In genomic region chr5:58083056-58083455, GRCm38 (mm10) we compare ENCODE assay signal across 27 mouse cellular contexts.
DNase-seq lines count a peak whose midpoint lies in the region; ATAC-seq and TF ChIP-seq lines count a peak whose summit lies in the region.
"Had no signal": no experiment of that assay in that cellular context is flagged by ENCODE, and none has a peak within 500 bp of the region (broad histone marks: within the 10 kb centered on the region; RNA-seq: fewer than 3 reads in every experiment).

No protein-coding gene starts in this region.

- no peak for ATAC-seq in heart, embryonic 13.5 days (ENCODE audit: extremely low read depth, insufficient number of reproducible peaks, low FRiP score, low TSS enrichment)
- ATAC-seq in heart, embryonic 11.5 days (replicated peaks; ENCODE audit: insufficient number of reproducible peaks, low FRiP score, low TSS enrichment): no peak; the same call in 1 of the 2 replicates
- ATAC-seq in heart, embryonic 15.5 days (replicated peaks; ENCODE audit: insufficient number of reproducible peaks, insufficient read depth, low FRiP score, low read depth): peak; percentile 60
- peak; percentile 94 for ATAC-seq in heart, postnatal 0 days (ENCODE audit: insufficient read depth, low read depth)
- ATAC-seq: activated CD4-positive, CD25-positive, alpha-beta regulatory T cell, adult 4 months; forebrain, embryonic 15.5 days; intestine, postnatal 0 days had no signal

- TF ChIP-seq POLR2A in heart, adult 2 months (IDR thresholded peaks at IDR 0.05; ENCODE audit: insufficient read depth, low read depth, low read length): no peak

- no peak overlapping the region for H3K9ac ChIP-seq in heart, adult 2 months (ENCODE audit: low read depth, low read length)
- H3K9ac ChIP-seq in heart, embryonic 13.5 days: no peak overlapping the region
- no peak overlapping the region for H3K9ac ChIP-seq in heart, embryonic 11.5 days (ENCODE audit: low read depth, low read length)
- no peak overlapping the region for H3K9ac ChIP-seq in heart, embryonic 15.5 days
- no peak overlapping the region for H3K9ac ChIP-seq in heart, postnatal 0 days (replicated peaks; ENCODE audit: low read depth, low read length)
- H3K9ac ChIP-seq: embryonic facial prominence, embryonic 13.5 days; forebrain, embryonic 12.5 days; forebrain, embryonic 15.5 days; hindbrain, embryonic 12.5 days; hindbrain, embryonic 15.5 days had no signal

- peaks cover 3% of the 10 kb centered on the region; the same call in 1 of the 2 replicates for H3K36me3 ChIP-seq in heart, adult 2 months (ENCODE audit: control insufficient read depth, insufficient read depth, low read length)
- H3K36me3 ChIP-seq in heart, embryonic 13.5 days: no peaks in the 10 kb centered on the region
- no peaks in the 10 kb centered on the region for H3K36me3 ChIP-seq in heart, embryonic 11.5 days (ENCODE audit: control insufficient read depth, insufficient read depth, low read length)
- no peaks in the 10 kb centered on the region for H3K36me3 ChIP-seq in heart, embryonic 15.5 days
- no peaks in the 10 kb centered on the region for H3K36me3 ChIP-seq in heart, postnatal 0 days (replicated peaks; ENCODE audit: control insufficient read depth, insufficient read depth, low read length)
- H3K36me3 ChIP-seq: embryonic facial prominence, embryonic 10.5 days; embryonic facial prominence, embryonic 13.5 days; forebrain, embryonic 12.5 days; forebrain, embryonic 15.5 days; hindbrain, embryonic 12.5 days; hindbrain, embryonic 15.5 days had no signal

- TF ChIP-seq EP300 in heart, adult 2 months (IDR thresholded peaks at IDR 0.05; ENCODE audit: insufficient read depth, low read depth, low read length): no peak
- peak; percentile 90 for TF ChIP-seq EP300 in heart, postnatal 0 days (IDR thresholded peaks at IDR 0.05; ENCODE audit: low read depth)

- H3K4me1 ChIP-seq in heart, adult 2 months (ENCODE audit: control insufficient read depth, insufficient read depth, low read length): peaks cover 2% of the 10 kb centered on the region
- H3K4me1 ChIP-seq in heart, embryonic 13.5 days: peaks cover 31% of the 10 kb centered on the region
- H3K4me1 ChIP-seq in heart, embryonic 11.5 days (ENCODE audit: control insufficient read depth, insufficient read depth, low read length): peaks cover 7% of the 10 kb centered on the region
- H3K4me1 ChIP-seq in heart, embryonic 15.5 days (replicated peaks): peaks cover 21% of the 10 kb centered on the region
- H3K4me1 ChIP-seq in heart, postnatal 0 days (ENCODE audit: control insufficient read depth, insufficient read depth): peaks cover 14% of the 10 kb centered on the region
- H3K4me1 ChIP-seq: embryonic facial prominence, embryonic 13.5 days; forebrain, embryonic 12.5 days; hindbrain, embryonic 12.5 days; hindbrain, embryonic 15.5 days had no signal

- no peaks in the 10 kb centered on the region for H3K27me3 ChIP-seq in heart, adult 2 months (ENCODE audit: control insufficient read depth, insufficient read depth, low read length)
- H3K27me3 ChIP-seq in heart, embryonic 13.5 days (replicated peaks): no peaks in the 10 kb centered on the region
- H3K27me3 ChIP-seq in heart, embryonic 11.5 days (ENCODE audit: control insufficient read depth, insufficient read depth, low read length): no peaks in the 10 kb centered on the region
- no peaks in the 10 kb centered on the region for H3K27me3 ChIP-seq in heart, embryonic 15.5 days
- H3K27me3 ChIP-seq in heart, postnatal 0 days (ENCODE audit: control insufficient read depth, insufficient read depth, low read length): no peaks in the 10 kb centered on the region
- H3K27me3 ChIP-seq: embryonic facial prominence, embryonic 13.5 days; forebrain, embryonic 12.5 days; forebrain, embryonic 15.5 days; hindbrain, embryonic 12.5 days; hindbrain, embryonic 15.5 days had no signal

- no peak for TF ChIP-seq CTCF in heart, adult 2 months (IDR thresholded peaks at IDR 0.05)
- no peak for TF ChIP-seq CTCF in heart, postnatal 0 days (IDR thresholded peaks at IDR 0.05; ENCODE audit: low read depth)

- no peaks in the 10 kb centered on the region for H3K79me2 ChIP-seq in heart, adult 2 months (replicated peaks; ENCODE audit: control insufficient read depth, insufficient read depth, low read length)

- intact Hi-C loops in heart, adult 2 months (cut with DNase I): loop anchor here (2.0 kb wide), 1 partner anchor 366 kb away; the partner anchor contains the start of gene Pcdh7
- intact Hi-C loops in heart, postnatal 25 days (cut with DNase I): loop anchor here (5.0 kb wide), 1 partner anchor 366 kb away; the partner anchor contains the start of gene Pcdh7

- DNase-seq in heart, adult 2 months: peak in 1 of 2 experiments; percentile 8
- DNase-seq in heart, postnatal 25 days (ENCODE audit: low spot score): no peak
- DNase-seq in heart, postnatal 0 days (ENCODE audit: low spot score): peak; percentile 93
- DNase-seq in T-cell, adult 2 months (ENCODE audit: low spot score): no peak
- DNase-seq in right cerebral cortex, postnatal 36 days (ENCODE audit: low spot score in 2 of 2): no peak
- DNase-seq: adrenal gland, adult 8-10 months; adrenal gland, postnatal 25 days; B cell, adult 2 months; cerebellum, adult 11-12 months; cerebellum, adult 8-10 months; cerebellum, postnatal 10 days; cerebellum, postnatal 36 days; embryo, embryonic 11 days; gastrocnemius, postnatal 25 days; kidney, adult 2 months had no signal

- H3K4me3 ChIP-seq in heart, adult 2 months: no peak overlapping the region
- no peak overlapping the region for H3K4me3 ChIP-seq in heart, embryonic 13.5 days
- no peak overlapping the region for H3K4me3 ChIP-seq in heart, embryonic 11.5 days (ENCODE audit: low read depth, low read length)
- no peak overlapping the region for H3K4me3 ChIP-seq in heart, embryonic 15.5 days
- H3K4me3 ChIP-seq in heart, postnatal 0 days (ENCODE audit: low read depth, low read length): no peak overlapping the region
- H3K4me3 ChIP-seq: embryonic facial prominence, embryonic 10.5 days; embryonic facial prominence, embryonic 13.5 days; erythroblast, embryonic 14.5 days; forebrain, embryonic 12.5 days; forebrain, embryonic 15.5 days; hindbrain, embryonic 12.5 days; hindbrain, embryonic 15.5 days had no signal

- peak overlapping the region; percentile 60 for H3K27ac ChIP-seq in heart, adult 2 months
- H3K27ac ChIP-seq in heart, embryonic 13.5 days (replicated peaks): peak overlapping the region; percentile 80; the same call in 1 of the 2 replicates
- no peak overlapping the region for H3K27ac ChIP-seq in heart, embryonic 11.5 days (ENCODE audit: low read depth, low read length)
- peak overlapping the region; percentile 52 for H3K27ac ChIP-seq in heart, embryonic 15.5 days
- H3K27ac ChIP-seq in heart, postnatal 0 days (ENCODE audit: low read depth): peak overlapping the region; percentile 93
- H3K27ac ChIP-seq: embryonic facial prominence, embryonic 10.5 days; embryonic facial prominence, embryonic 13.5 days; forebrain, embryonic 12.5 days; forebrain, embryonic 15.5 days; hindbrain, embryonic 12.5 days; hindbrain, embryonic 15.5 days had no signal

- 25% methylated on average over 3 of the region's 3 CpGs for WGBS in heart, adult 2 months
- 19% methylated on average over 3 of the region's 3 CpGs for WGBS in heart, embryonic 13.5 days
- WGBS in heart, embryonic 11.5 days (ENCODE audit: insufficient replicate concordance): 21% methylated on average over 3 of the region's 3 CpGs
- WGBS in heart, embryonic 15.5 days: 15% methylated on average over 3 of the region's 3 CpGs
- 10% methylated on average over 3 of the region's 3 CpGs for WGBS in heart, postnatal 0 days

- no peak overlapping the region for H3K4me2 ChIP-seq in heart, embryonic 13.5 days
- no peak overlapping the region for H3K4me2 ChIP-seq in heart, embryonic 11.5 days
- no peak overlapping the region for H3K4me2 ChIP-seq in heart, embryonic 15.5 days
- H3K4me2 ChIP-seq in heart, postnatal 0 days (ENCODE audit: low read depth, low read length): no peak overlapping the region
- H3K4me2 ChIP-seq: embryonic facial prominence, embryonic 13.5 days; forebrain, embryonic 12.5 days; forebrain, embryonic 15.5 days; hindbrain, embryonic 12.5 days; hindbrain, embryonic 15.5 days had no signal

- H3K9me3 ChIP-seq in heart, embryonic 13.5 days: no peaks in the 10 kb centered on the region
- H3K9me3 ChIP-seq in heart, embryonic 11.5 days (replicated peaks; ENCODE audit: control insufficient read depth, low read length): no peaks in the 10 kb centered on the region
- no peaks in the 10 kb centered on the region for H3K9me3 ChIP-seq in heart, embryonic 15.5 days (replicated peaks)
- H3K9me3 ChIP-seq in heart, postnatal 0 days (replicated peaks; ENCODE audit: control insufficient read depth, low read length): no peaks in the 10 kb centered on the region
- H3K9me3 ChIP-seq: embryonic facial prominence, embryonic 10.5 days; embryonic facial prominence, embryonic 13.5 days; forebrain, embryonic 12.5 days; forebrain, embryonic 15.5 days; hindbrain, embryonic 12.5 days; hindbrain, embryonic 15.5 days had no signal

Comparison
In these comparisons a context has a peak if more than half of its experiments do, and no peak if none do; other contexts are left out.
1. ATAC-seq: peak in heart, embryonic 15.5 days (single experiment) and heart, postnatal 0 days (single experiment); none in heart, embryonic 13.5 days (single experiment) and heart, embryonic 11.5 days (single experiment).